Mouse (Mus musculus) gastrocnemius, postnatal 25 days (tissue): ENCODE measurements around the gene Bcar1. TPM values are rescaled to one million over a fixed set of nuclear protein-coding genes. Genes with fewer than 3 reads are reported as not detected.

Source experiments
- DNase-seq: peaks from one replicate; pipeline ENCODE4 v3.0.0; 2022
- microRNA-seq, 2 experiments: library from miRNA; unstranded; fragments of <30 nt; microRNA quantifications; one replicate each; pipeline ENCODE4 v1.2.0; 2021; ENCODE audit warnings: borderline replicate concordance in 2 of 2
- total RNA-seq, 2 experiments: library from RNA; stranded (reverse); gene quantifications; 1 replicate in 1 of 2; 2 replicates in 1 of 2; pipeline ENCODE4 v1.2.3; 2021

Gene Bcar1
- total RNA-seq, 2 experiments from 2014 or later: 8.7 to 9.7 TPM

DNA sequence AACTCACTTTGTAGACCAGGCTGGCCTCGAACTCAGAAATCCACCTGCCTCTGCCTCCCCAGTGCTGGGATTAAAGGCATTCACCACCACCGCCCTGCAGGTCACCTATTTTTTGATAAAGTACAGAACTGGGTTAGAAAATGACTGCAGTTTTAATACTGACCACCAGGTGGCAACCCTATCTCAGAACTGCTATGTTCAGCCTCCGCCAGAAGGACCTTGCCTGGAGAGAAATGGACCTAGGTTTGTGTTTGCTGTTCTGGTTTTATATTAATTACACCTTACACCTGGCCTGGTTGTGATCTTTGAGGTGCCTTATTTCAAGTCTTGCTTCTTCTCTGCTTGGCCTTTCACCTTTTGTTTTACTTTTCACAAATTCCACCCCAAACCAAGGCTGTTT lies 65.5 kb downstream of the Bcar1 start:
- DNase-seq: peak; percentile 17

DNA sequence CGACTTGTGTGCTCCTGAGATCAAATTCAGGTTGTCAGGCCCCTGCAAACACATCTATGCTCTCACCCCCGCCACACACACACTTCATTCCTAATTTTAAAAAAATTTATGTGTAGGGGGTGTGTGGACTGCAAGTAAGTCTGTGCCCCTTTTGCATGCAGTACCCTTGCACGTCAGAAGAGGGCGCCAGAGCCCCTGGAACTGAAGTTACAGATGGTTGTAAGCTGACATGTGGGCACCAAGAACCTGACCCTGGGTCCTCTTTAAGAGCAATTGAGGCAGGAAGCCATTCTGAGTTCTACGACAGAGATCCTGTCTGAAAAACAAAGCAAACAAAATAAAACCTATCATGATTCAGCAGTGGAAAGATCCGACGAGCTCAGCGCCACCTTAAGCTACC lies 67.4 kb downstream of the Bcar1 start:
- DNase-seq: no peak

DNA sequence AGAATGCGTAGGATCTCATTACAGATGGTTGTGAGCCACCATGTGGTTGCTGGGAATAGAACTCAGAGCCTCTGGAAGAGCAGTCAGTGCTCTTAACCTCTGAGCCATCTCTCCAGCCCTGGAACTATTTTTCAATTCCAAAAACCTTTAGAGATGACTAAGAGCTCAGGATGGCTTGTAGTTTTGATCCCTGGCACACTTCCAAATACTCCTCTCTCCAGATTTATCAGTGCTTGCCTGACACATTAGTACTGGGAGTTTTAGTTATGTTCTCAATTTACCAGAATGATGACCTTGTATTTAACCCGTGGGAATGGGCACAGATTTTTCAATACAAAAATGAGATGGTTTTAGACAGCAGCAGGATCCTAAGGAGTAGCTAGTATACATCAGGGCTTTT lies 76.9 kb downstream of the Bcar1 start:
- DNase-seq: no peak

GRCm38 (mm10) chr8:111662473-111662872 lies 81.1 kb downstream of the Bcar1 start:
- DNase-seq: peak; percentile 46

Small RNA genes within 50 kb of the gene (microRNA-seq; reads per million reads assigned to microRNA genes)
- gene Mir7076: 0 reads per million in 2 experiments

Other genes starting within 250 kb of the Bcar1 start
- gene Wdr59, start 221.7 kb downstream of the Bcar1 start, total RNA-seq: 1 to 10 TPM; 6.5 to 8.5 TPM
- 10 to 100 TPM; 49.9 to 57.5 TPM for gene Znrf1, start 207.7 kb downstream of the Bcar1 start, total RNA-seq
- 10 to 100 TPM; 31.7 to 33.6 TPM for gene Ldhd, start 113.4 kb downstream of the Bcar1 start, total RNA-seq
- gene Zfp1, start 100.4 kb downstream of the Bcar1 start, total RNA-seq: 1 to 10 TPM; 5.3 to 6.8 TPM
- not detected for gene Ctrb1, start 52.8 kb downstream of the Bcar1 start, total RNA-seq
- gene Cfdp1, start 110.5 kb upstream of the Bcar1 start, total RNA-seq: 10 to 100 TPM; 18.1 to 21.4 TPM
- 1 to 10 TPM; 1.5 to 1.6 TPM for gene Tmem170, start 132.9 kb upstream of the Bcar1 start, total RNA-seq
- gene Chst5, start 166.6 kb upstream of the Bcar1 start, total RNA-seq: under 1 TPM in 1 of 2 experiments, not detected in 1; 0.11 TPM
- 1 to 10 TPM in 1 of 2 experiments, under 1 TPM in 1; 0.90 to 1.1 TPM for gene Tmem231, start 190.1 kb upstream of the Bcar1 start, total RNA-seq
- gene Gabarapl2, start 196.9 kb upstream of the Bcar1 start, total RNA-seq: 100 to 1,000 TPM; 105 to 106 TPM
- gene Adat1, start 248.5 kb upstream of the Bcar1 start, total RNA-seq: 1 to 10 TPM; 1.3 to 2.4 TPM